Mouse (Mus musculus): Measurements from ENCODE around the gene Zbtb5.

GRCm38 (mm10) chr4:44965736-44966135, 46.5 kb downstream of the Zbtb5 start:
- no peak for TF ChIP-seq CTCF (IDR thresholded peaks at IDR 0.05; ENCODE audit: low read depth, low read length)
- no peak for TF ChIP-seq GATA1 (IDR thresholded peaks at IDR 0.05; ENCODE audit: borderline replicate concordance, low read length)
